Mouse (Mus musculus) heart, embryonic 14.5 days (tissue): Measurements from ENCODE around the gene Pecr. TPM values are rescaled to one million over a fixed set of nuclear protein-coding genes. Genes with fewer than 3 reads are reported as not detected.

Experiments
- ATAC-seq: fragments of 200-750 bp; cut with Nextera tagmentation; 2 replicates; pipeline ENCODE4 v1.8.0; 2017; ENCODE audit warnings: low read depth, moderate TSS enrichment; ENCODE audit not compliant: insufficient number of reproducible peaks, insufficient read depth, low FRiP score
- H3K27ac ChIP-seq, 2 experiments: fragments of 200-500 bp in 1 of 2; fragments of 300-500 bp in 1 of 2; sonication (generic) in 1 of 2; replicated peaks in 1 of 2; 2 replicates each; pipeline ENCODE4 v1.5.1; 2012 to 2014; ENCODE audit warnings: low read depth in 2 of 2, low read length in 2 of 2, control low read depth in 1 of 2, mild to moderate bottlenecking in 1 of 2, mixed read lengths in 1 of 2; ENCODE audit not compliant: control insufficient read depth in 1 of 2, insufficient read depth in 1 of 2
- H3K27me3 ChIP-seq: fragments of 300-500 bp; sonication (generic); 2 replicates; pipeline ENCODE4 v1.6.1; 2014; ENCODE audit warnings: mild to moderate bottlenecking, low read length, control low read depth; ENCODE audit not compliant: control insufficient read depth, insufficient read depth
- H3K36me3 ChIP-seq: fragments of 300-500 bp; sonication (generic); 2 replicates; pipeline ENCODE4 v1.6.1; 2014; ENCODE audit warnings: mild to moderate bottlenecking, control low read depth, low read length, mixed read lengths; ENCODE audit not compliant: control insufficient read depth, insufficient read depth
- H3K4me1 ChIP-seq, 2 experiments: fragments of 200-500 bp in 1 of 2; fragments of 300-500 bp in 1 of 2; sonication (generic) in 1 of 2; 2 replicates each; pipeline ENCODE4 v1.6.1; 2012 to 2014; ENCODE audit warnings: low read length in 2 of 2, control low read depth in 1 of 2, mixed read lengths in 1 of 2; ENCODE audit not compliant: control insufficient read depth in 2 of 2, insufficient read depth in 2 of 2
- H3K4me2 ChIP-seq: fragments of 300-500 bp; sonication (generic); 2 replicates; pipeline ENCODE4 v1.6.1; 2014; ENCODE audit warnings: mild to moderate bottlenecking, low read length
- H3K4me3 ChIP-seq, 2 experiments: fragments of 200-500 bp in 1 of 2; fragments of 300-500 bp in 1 of 2; sonication (generic) in 1 of 2; 2 replicates each; pipeline ENCODE4 v1.5.1; 2012 to 2014; ENCODE audit warnings: low read length in 2 of 2, mild to moderate bottlenecking in 2 of 2, control low read depth in 1 of 2, low read depth in 1 of 2, moderate library complexity in 1 of 2; ENCODE audit not compliant: control insufficient read depth in 1 of 2, insufficient read depth in 1 of 2
- H3K9ac ChIP-seq: fragments of 300-500 bp; sonication (generic); 2 replicates; pipeline ENCODE4 v1.6.1; 2014; ENCODE audit warnings: mild to moderate bottlenecking, low read length
- H3K9me3 ChIP-seq: fragments of 300-500 bp; sonication (generic); 2 replicates; pipeline ENCODE4 v1.6.1; 2016; ENCODE audit warnings: low read length, control low read depth; ENCODE audit not compliant: control insufficient read depth
- WGBS: fragments of 180-500 bp; shearing (Covaris S2); extraction: QIAGEN DNeasy Blood & Tissue Kit; methylation state at CpG from one replicate; pipeline ENCODE4 v1.1.7; 2014; 5-methylcytosine and 5-hydroxymethylcytosine counted together
- polyA plus RNA-seq: library from polyadenylated mRNA; unstranded; fragments of >200 nt; fragmentation: Nextera tagmentation; extraction: Ambion mirVana; gene quantifications from 2 replicates; pipeline ENCODE4 v1.2.1, GENCODE M21; 2014

Pecr gene
- polyA plus RNA-seq, 1 experiment from 2014 or later, result 23.8 TPM

GRCm38 (mm10) chr1:72301845-72302244 is 17.7 kb upstream of the Pecr start:
- Histone ChIP-seq H3K27ac (no peak overlapping the region), H3K9me3 (no peaks in the 10 kb centered on the region), H3K27me3 (no peaks in the 10 kb centered on the region), H3K4me1 (no peaks in the 10 kb centered on the region; a peak in 1 of 4 replicates), H3K4me3 (no peak overlapping the region), H3K4me2 (no peak overlapping the region), H3K9ac (no peak overlapping the region), H3K36me3 (no peaks in the 10 kb centered on the region)
- no peak for ATAC-seq
- 76% methylated on average over 1 of the region's 1 CpGs for WGBS

GRCm38 (mm10) chr1:72295746-72296145 is 11.6 kb upstream of the Pecr start:
- 68% methylated on average over 8 of the region's 8 CpGs for WGBS
- ATAC-seq, result no peak
- no peak overlapping the region for H3K4me2 ChIP-seq
- H3K27me3 ChIP-seq, result no peaks in the 10 kb centered on the region
- H3K27ac ChIP-seq, result no peak overlapping the region
- H3K9me3 ChIP-seq, result no peaks in the 10 kb centered on the region
- no peak overlapping the region for H3K9ac ChIP-seq
- no peaks in the 10 kb centered on the region for H3K4me1 ChIP-seq
- H3K4me3 ChIP-seq, result no peak overlapping the region
- H3K36me3 ChIP-seq, result no peaks in the 10 kb centered on the region

GRCm38 (mm10) chr1:72293869-72294663 is 10.0 kb upstream of the Pecr start:
- ATAC-seq, result no peak
- no peak overlapping the region for H3K4me3 ChIP-seq

GRCm38 (mm10) chr1:72291925-72292324 is 7.8 kb upstream of the Pecr start:
- H3K36me3 ChIP-seq, result no peaks in the 10 kb centered on the region
- WGBS, result 78% methylated on average over 2 of the region's 2 CpGs
- H3K9ac ChIP-seq, result no peak overlapping the region
- no peaks in the 10 kb centered on the region for H3K9me3 ChIP-seq
- H3K27ac ChIP-seq, result no peak overlapping the region
- no peak overlapping the region for H3K4me2 ChIP-seq
- no peak for ATAC-seq
- no peaks in the 10 kb centered on the region for H3K27me3 ChIP-seq
- no peak overlapping the region for H3K4me3 ChIP-seq
- no peaks in the 10 kb centered on the region for H3K4me1 ChIP-seq

More at GRCm38 (mm10) chr1:72293869-72294663, 10.0 kb upstream of the Pecr start:
- no peaks in the 10 kb centered on the region for H3K36me3 ChIP-seq
- WGBS, result 61% methylated on average over 4 of the region's 4 CpGs
- H3K4me1 ChIP-seq, result no peaks in the 10 kb centered on the region
- no peak overlapping the region for H3K4me2 ChIP-seq
- H3K27me3 ChIP-seq, result no peaks in the 10 kb centered on the region
- H3K9me3 ChIP-seq, result no peaks in the 10 kb centered on the region
- H3K27ac ChIP-seq, result no peak overlapping the region
- no peak overlapping the region for H3K9ac ChIP-seq

GRCm38 (mm10) chr1:72291421-72291820 is 7.3 kb upstream of the Pecr start:
- no peaks in the 10 kb centered on the region for H3K27me3 ChIP-seq
- H3K4me2 ChIP-seq, result no peak overlapping the region
- 78% methylated on average over 4 of the region's 4 CpGs for WGBS
- no peaks in the 10 kb centered on the region for H3K36me3 ChIP-seq
- ATAC-seq, result no peak
- no peaks in the 10 kb centered on the region for H3K9me3 ChIP-seq
- H3K4me1 ChIP-seq, result no peaks in the 10 kb centered on the region
- no peak overlapping the region for H3K4me3 ChIP-seq
- no peak overlapping the region for H3K9ac ChIP-seq
- H3K27ac ChIP-seq, result no peak overlapping the region

- Histone ChIP-seq H3K36me3 (no peaks in the 10 kb centered on the region), H3K4me3 (no peak overlapping the region), H3K9ac (no peak overlapping the region), H3K27me3 (no peaks in the 10 kb centered on the region), H3K4me1 (no peaks in the 10 kb centered on the region), H3K9me3 (no peaks in the 10 kb centered on the region), H3K4me2 (no peak overlapping the region), H3K27ac (no peak overlapping the region)
- WGBS, result 90% methylated on average over 4 of the region's 4 CpGs
- ATAC-seq, result no peak
Measured at GRCm38 (mm10) chr1:72290896-72291295, 6.8 kb upstream of the Pecr start.

- Histone ChIP-seq H3K27ac (no peak overlapping the region), H3K4me2 (no peak overlapping the region), H3K4me3 (no peak overlapping the region), H3K36me3 (no peaks in the 10 kb centered on the region), H3K4me1 (peaks cover 0 to 2% of the 10 kb centered on the region in 2 experiments; a peak in 1 of 4 replicates), H3K27me3 (no peaks in the 10 kb centered on the region), H3K9me3 (no peaks in the 10 kb centered on the region), H3K9ac (no peak overlapping the region)
- ATAC-seq, result no peak
- 81% methylated on average over 4 of the region's 4 CpGs for WGBS
Measured at GRCm38 (mm10) chr1:72288527-72289150, 4.5 kb upstream of the Pecr start.
